Mouse (Mus musculus) bone marrow, adult 2 months (tissue): Measurements from ENCODE around the gene Gm10681. TPM values are rescaled to one million over a fixed set of nuclear protein-coding genes. Genes with fewer than 3 reads are reported as not detected.
"Not testable (repeated sequence)": the region's sequence is repeated elsewhere in the genome, so short reads cannot be mapped to it uniquely, and the experiment has no call there.

ENCODE experiments used
- H3K27ac ChIP-seq: fragments of 200-500 bp; 2 replicates; pipeline ENCODE4 v1.5.1; 2012; ENCODE audit warnings: low read depth, mild to moderate bottlenecking, control low read depth, inconsistent platforms, low read length; ENCODE audit not compliant: control insufficient read depth, poor library complexity, insufficient read depth
- H3K4me1 ChIP-seq: fragments of 200-500 bp; 2 replicates; pipeline ENCODE4 v1.6.1; 2011; ENCODE audit warnings: low read length; ENCODE audit not compliant: control insufficient read depth, insufficient read depth
- H3K4me3 ChIP-seq: fragments of 200-500 bp; replicated peaks from 2 replicates; pipeline ENCODE3; 2011; ENCODE audit warnings: mild to moderate bottlenecking, low read depth, low read length, control low read depth; ENCODE audit not compliant: control insufficient read depth
- CTCF ChIP-seq: fragments of 200-500 bp; IDR thresholded peaks from 2 replicates; pipeline ENCODE4 v1.5.1; 2011; ENCODE audit warnings: low read length, control low read depth; ENCODE audit not compliant: control insufficient read depth, insufficient read depth
- POLR2A ChIP-seq: fragments of 200-500 bp; IDR thresholded peaks from 2 replicates; pipeline ENCODE4 v1.6.1; 2011; ENCODE audit warnings: low read depth, mild to moderate bottlenecking, control low read depth, low read length, borderline replicate concordance; ENCODE audit not compliant: control insufficient read depth
- WGBS: fragments of 180-500 bp; shearing (Covaris S2); methylation state at CpG from one replicate; pipeline ENCODE4 v1.1.7; 2018; 5-methylcytosine and 5-hydroxymethylcytosine counted together
- polyA plus RNA-seq: library from polyadenylated mRNA; stranded (reverse); fragments of >200 nt; gene quantifications from 2 replicates; pipeline ENCODE4 v1.2.4, GENCODE M21; 2011; ENCODE audit warnings: low replicate concordance; ENCODE audit not compliant: missing spikeins, insufficient read depth, insufficient read length

Gm10681 gene
- 1.2 TPM in 1 of 2 replicates, not detected in the other for polyA plus RNA-seq

DNA sequence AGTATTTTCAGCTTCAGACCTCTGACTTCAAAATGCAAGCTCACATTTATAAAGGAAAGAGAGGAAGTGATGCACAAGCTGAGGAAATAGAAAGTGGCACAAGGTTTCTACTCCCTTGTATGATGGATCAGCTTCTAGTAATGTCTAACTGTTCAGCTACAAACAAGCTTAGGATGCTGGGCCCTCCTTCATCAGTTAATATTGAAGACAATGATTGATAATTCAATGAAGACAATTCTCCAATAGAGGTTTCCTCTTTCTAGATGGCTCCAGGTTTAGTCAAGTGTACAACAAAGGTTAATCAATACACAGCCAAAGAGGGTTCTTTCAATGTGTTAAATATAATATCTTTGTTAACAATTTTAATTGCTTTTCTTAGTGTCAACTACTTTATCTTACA is at the start of gene Gm10681:
Gene Gm10681, minus strand, starts transcription at position 101 of the 400 bp plus-strand sequence.
- Histone ChIP-seq H3K27ac (no peak within 1 kb of the TSS), H3K4me1 (no peaks in the 10 kb centered on the region), H3K4me3 (no peak within 1 kb of the TSS)
- no peak for TF ChIP-seq POLR2A
- TF ChIP-seq CTCF = no peak

GRCm38 (mm10) chr3:98635145-98635544 is 46.5 kb upstream of the Gm10681 start:
- no peak overlapping the region for H3K27ac ChIP-seq
- 77% methylated on average over 1 of the region's 1 CpGs for WGBS

GRCm38 (mm10) chr3:98630152-98630551 is 41.5 kb upstream of the Gm10681 start, which contains the start of gene Hsd3b5:
Gene Hsd3b5, minus strand, starts transcription at chr3:98630252.
- H3K27ac ChIP-seq = no peak within 1 kb of the TSS
- TF ChIP-seq POLR2A (no peak), CTCF (no peak)
- no peak within 1 kb of the TSS for H3K4me3 ChIP-seq
- no peaks in the 10 kb centered on the region for H3K4me1 ChIP-seq

More at GRCm38 (mm10) chr3:98635145-98635544, 46.5 kb upstream of the Gm10681 start:
- TF ChIP-seq POLR2A (no peak), CTCF (no peak)
- Histone ChIP-seq H3K4me1 (no peaks in the 10 kb centered on the region), H3K4me3 (no peak overlapping the region)

GRCm38 (mm10) chr3:98629633-98630032 is 41.0 kb upstream of the Gm10681 start:
- WGBS = 75% methylated on average over 3 of the region's 3 CpGs
- Histone ChIP-seq H3K4me1 (no peaks in the 10 kb centered on the region), H3K27ac (no peak overlapping the region), H3K4me3 (no peak overlapping the region)
- no peak for TF ChIP-seq POLR2A
- no peak for TF ChIP-seq CTCF

DNA sequence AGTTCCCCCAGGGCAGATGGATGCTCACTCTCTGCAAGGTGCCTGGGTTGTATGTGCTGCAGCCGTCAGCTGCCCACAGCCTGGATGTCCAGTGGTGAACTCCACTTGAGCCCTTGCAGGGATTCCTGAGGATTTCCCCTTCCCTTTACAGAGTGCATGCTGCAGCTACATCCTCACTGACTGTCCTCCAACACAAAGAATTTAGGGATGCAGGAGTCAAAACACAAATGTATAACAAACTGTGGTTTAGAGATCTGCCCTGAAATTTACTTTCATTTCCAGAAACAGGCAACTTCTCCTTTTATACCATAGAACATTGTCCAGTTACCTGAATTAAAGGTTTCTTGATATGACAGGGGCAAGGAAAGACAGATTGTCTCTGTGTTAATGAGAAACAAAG is 28.2 kb upstream of the Gm10681 start:
- H3K4me3 ChIP-seq, H3K4me1 ChIP-seq, H3K27ac ChIP-seq: not testable (repeated sequence)
- 73% methylated on average over 1 of the region's 1 CpGs for WGBS

DNA sequence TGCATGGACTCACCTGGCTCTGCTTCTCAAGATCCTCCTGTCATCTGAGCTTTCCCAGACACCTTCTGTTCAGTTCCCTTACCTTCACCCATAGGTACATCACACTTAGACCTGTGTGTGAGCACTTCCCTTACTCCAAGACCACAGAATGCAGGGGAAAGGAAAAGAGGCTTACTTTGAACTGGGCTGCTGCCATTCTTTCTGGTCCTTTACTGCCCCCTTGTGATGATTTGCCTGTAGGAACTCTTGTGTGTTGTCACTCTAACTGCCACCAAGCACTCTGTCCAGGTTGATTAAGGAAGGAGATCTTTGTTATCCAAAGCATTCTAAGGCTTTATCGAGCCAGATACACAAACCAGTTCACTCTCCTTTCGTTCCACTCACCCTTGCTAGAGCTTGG is 27.6 kb upstream of the Gm10681 start:
- not testable (repeated sequence) for H3K27ac ChIP-seq, H3K4me1 ChIP-seq, H3K4me3 ChIP-seq
- WGBS = 13% methylated on average over 2 of the region's 2 CpGs

GRCm38 (mm10) chr3:98614406-98614927 is 25.9 kb upstream of the Gm10681 start:
- WGBS = 78% methylated on average over 2 of the region's 2 CpGs
- not testable (repeated sequence) for H3K4me3 ChIP-seq, H3K27ac ChIP-seq, H3K4me1 ChIP-seq

DNA sequence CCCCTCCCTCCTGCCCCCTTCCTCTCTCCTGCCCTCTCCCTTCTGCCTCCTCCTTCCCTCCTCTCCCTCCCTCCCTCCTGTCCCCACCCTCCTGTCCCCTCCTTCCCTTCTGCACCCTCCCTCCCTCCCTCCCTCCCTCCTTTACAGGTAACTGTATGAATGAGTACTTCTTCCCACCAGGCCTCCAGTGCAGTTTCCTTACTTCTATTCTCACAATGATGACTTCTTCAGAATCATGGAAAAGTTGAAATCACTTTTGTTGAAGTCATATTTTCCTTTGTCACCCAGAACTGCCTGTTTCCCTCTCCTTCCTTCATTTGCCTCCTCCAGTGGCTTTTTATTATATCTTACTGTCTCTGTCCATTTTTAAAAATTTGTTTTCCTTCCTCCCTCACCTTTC is 25.4 kb upstream of the Gm10681 start:
- Histone ChIP-seq H3K4me3 (no peak overlapping the region), H3K4me1 (no peaks in the 10 kb centered on the region), H3K27ac (no peak overlapping the region)
- TF ChIP-seq POLR2A (no peak), CTCF (no peak)

DNA sequence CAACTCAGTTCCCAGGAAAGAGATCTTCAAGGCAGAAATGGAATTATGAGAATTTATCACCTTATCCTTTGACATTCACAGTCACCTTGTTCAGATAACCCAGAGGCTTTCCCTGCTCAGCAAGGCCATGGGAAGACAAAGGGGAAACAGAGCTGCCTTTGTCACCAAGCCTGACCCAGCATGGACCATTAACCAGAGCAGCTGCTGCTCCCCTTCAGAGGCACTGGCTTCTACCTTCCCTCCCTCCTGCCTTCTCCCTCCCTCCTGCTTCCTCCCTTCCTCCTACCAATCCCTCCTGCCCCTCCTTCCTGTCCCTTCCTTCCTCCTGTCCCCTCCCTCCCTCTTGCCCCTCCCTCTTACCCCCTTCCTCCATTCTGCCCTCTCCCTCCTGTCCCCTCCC is 24.9 kb upstream of the Gm10681 start:
- H3K4me3 ChIP-seq, H3K4me1 ChIP-seq, H3K27ac ChIP-seq: not testable (repeated sequence)
